Mouse (Mus musculus) subcutaneous adipose tissue, adult 2 months (tissue): ENCODE measurements around the gene Cep55. TPM values are rescaled to one million over a fixed set of nuclear protein-coding genes. Genes with fewer than 3 reads are reported as not detected.

Experiments
- polyA plus RNA-seq: library from polyadenylated mRNA; depleted of rRNA; stranded (reverse); fragments of >200 nt; gene quantifications from 2 replicates; pipeline ENCODE4 v1.2.3, GENCODE M21; 2012; ENCODE audit warnings: low replicate concordance; rRNA removed

Cep55 gene
- 0.43 and 3.3 TPM in 2 replicates for polyA plus RNA-seq

DNA sequence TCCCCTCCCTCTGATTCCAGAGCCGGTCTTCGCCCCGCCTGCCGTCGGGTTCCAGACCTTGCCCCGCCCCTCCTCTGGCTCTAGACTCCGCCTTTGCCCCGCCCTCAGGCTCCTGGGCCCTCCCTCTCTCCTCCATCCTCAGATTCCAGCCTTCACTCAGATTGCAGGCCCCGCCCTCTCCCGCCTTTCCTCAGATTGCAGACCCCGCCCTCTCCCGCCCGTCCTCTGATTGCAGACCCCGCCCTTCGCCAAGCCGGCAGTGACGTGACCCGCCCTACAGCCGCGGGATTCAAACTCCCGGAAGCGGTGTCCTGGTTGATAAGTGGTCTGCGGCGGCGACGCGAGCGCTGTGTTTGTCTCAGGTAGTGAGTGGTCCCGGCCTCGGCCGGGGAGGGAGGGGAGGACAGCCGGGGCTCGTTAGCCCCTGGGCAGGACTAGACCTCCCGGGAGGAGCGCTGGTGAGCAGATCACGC, at the start of gene Cep55:
Gene Cep55, plus strand, starts transcription at position 292 of the 473 bp plus-strand sequence.

GRCm38 (mm10) chr19:38043281-38043981, 11.4 kb upstream of the Cep55 start, which contains the start of gene Myof:
Gene Myof, minus strand, starts transcription at chr19:38043577.

GRCm38 (mm10) chr19:38096858-38097758, 42.3 kb downstream of the Cep55 start, which contains the start of gene Ffar4:
Gene Ffar4, plus strand, starts transcription at chr19:38097071.

Other genes with a start within 250 kb of the Cep55 start
- gene Myof, start 11.4 kb upstream of the Cep55 start, polyA plus RNA-seq = 23.7 and 55.1 TPM in 2 replicates
- gene Ffar4, start 42.1 kb downstream of the Cep55 start, polyA plus RNA-seq = 21.4 and 53.5 TPM in 2 replicates
- 474 and 1,586 TPM in 2 replicates for gene Rbp4, start 70.3 kb downstream of the Cep55 start, polyA plus RNA-seq
- gene Pde6c, start 77.8 kb downstream of the Cep55 start, polyA plus RNA-seq = not detected in 2 replicates
- gene Fra10ac1, start 169.1 kb downstream of the Cep55 start, polyA plus RNA-seq = 3.5 and 5.3 TPM in 2 replicates
- 0.57 and 0.62 TPM in 2 replicates for gene Lgi1, start 209.5 kb downstream of the Cep55 start, polyA plus RNA-seq